Mouse (Mus musculus) adipocyte (in vitro differentiated cells): ENCODE measurements around the gene Vegfa.
A peak's percentile ranks its signal among the peaks of the same experiment; 100 is the strongest.

Experiments used
- DNase-seq: peaks from one replicate; pipeline ENCODE4 v3.0.0-alpha.2; 2016; ENCODE audit warnings: low spot score

Gene Vegfa

GRCm38 (mm10) chr17:46032257-46032991 is at the start of gene Vegfa:
Gene Vegfa (minus strand): TSS chr17:46032369.
- DNase-seq, result peak; percentile 97

- no peak for DNase-seq
Observed at GRCm38 (mm10) chr17:46081657-46082056, 49.5 kb upstream of the Vegfa start.

GRCm38 (mm10) chr17:46081042-46081441 is 48.9 kb upstream of the Vegfa start:
- no peak for DNase-seq

GRCm38 (mm10) chr17:46080388-46080787 is 48.2 kb upstream of the Vegfa start:
- no peak for DNase-seq

GRCm38 (mm10) chr17:46079037-46079436 is 46.9 kb upstream of the Vegfa start:
- no peak for DNase-seq

- DNase-seq, result peak; percentile 93
Observed at GRCm38 (mm10) chr17:46077921-46078534, 45.9 kb upstream of the Vegfa start.

GRCm38 (mm10) chr17:46076260-46076551 is 44.0 kb upstream of the Vegfa start:
- DNase-seq, result no peak

GRCm38 (mm10) chr17:46075551-46076259 is 43.5 kb upstream of the Vegfa start:
- no peak for DNase-seq

- peak; percentile 73 for DNase-seq
Observed at GRCm38 (mm10) chr17:46075116-46075485, 42.9 kb upstream of the Vegfa start.

GRCm38 (mm10) chr17:46074398-46075115 is 42.4 kb upstream of the Vegfa start:
- DNase-seq, result no peak

GRCm38 (mm10) chr17:46073730-46074301 is 41.6 kb upstream of the Vegfa start:
- peak; percentile 85 for DNase-seq

- DNase-seq, result no peak
Observed at GRCm38 (mm10) chr17:46071531-46071930, 39.4 kb upstream of the Vegfa start.

GRCm38 (mm10) chr17:46070046-46070445 is 37.9 kb upstream of the Vegfa start:
- DNase-seq, result no peak

- no peak for DNase-seq
Observed at GRCm38 (mm10) chr17:46063974-46064312, 31.8 kb upstream of the Vegfa start.

GRCm38 (mm10) chr17:46063283-46063973 is 31.3 kb upstream of the Vegfa start:
- DNase-seq, result no peak

GRCm38 (mm10) chr17:46060253-46060652 is 28.1 kb upstream of the Vegfa start:
- DNase-seq, result no peak

GRCm38 (mm10) chr17:46059226-46059825 is 27.2 kb upstream of the Vegfa start:
- DNase-seq, result no peak

GRCm38 (mm10) chr17:46056288-46056687 is 24.1 kb upstream of the Vegfa start:
- DNase-seq, result peak; percentile 94

- peak; percentile 81 for DNase-seq
Observed at GRCm38 (mm10) chr17:46055736-46056135, 23.6 kb upstream of the Vegfa start.

- DNase-seq, result peak; percentile 84
Observed at GRCm38 (mm10) chr17:46053291-46053842, 21.2 kb upstream of the Vegfa start.

- no peak for DNase-seq
Observed at GRCm38 (mm10) chr17:46052146-46052545, 20.0 kb upstream of the Vegfa start.
